Mouse (Mus musculus): ENCODE data around the gene Wdr20.
"Not testable (repeated sequence)": the region's sequence is repeated elsewhere in the genome, so short reads cannot be mapped to it uniquely, and the experiment has no call there.

Gene Wdr20

GRCm38 (mm10) chr12:110737170-110738157 is at the start of gene Wdr20:
Gene Wdr20 (plus strand): TSS chr12:110737944.
- DNase-seq = peak; percentile 98 to 99

GRCm38 (mm10) chr12:110688921-110689320 is 48.8 kb upstream of the Wdr20 start:
- not testable (repeated sequence) for DNase-seq

- no peak for DNase-seq
Observed at GRCm38 (mm10) chr12:110689919-110690643, 47.7 kb upstream of the Wdr20 start.

DNA sequence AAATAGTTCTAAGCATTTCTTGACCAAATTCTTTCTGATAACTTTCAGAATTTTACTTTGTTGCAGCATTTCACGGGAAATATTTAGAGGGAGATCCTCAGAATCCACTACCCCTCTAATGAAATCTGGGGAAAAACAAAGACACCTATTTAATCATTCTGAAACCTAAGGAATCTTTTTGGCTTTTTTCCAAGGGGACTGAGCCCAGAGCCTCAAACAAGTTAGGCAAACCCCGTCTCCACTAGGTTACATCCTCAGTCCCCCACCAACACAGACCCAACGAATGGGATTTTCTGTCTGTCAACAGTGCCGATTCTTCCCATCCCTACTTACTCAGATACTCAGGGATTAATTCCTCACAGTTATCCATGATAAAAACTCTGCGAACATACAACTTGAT is 44.4 kb upstream of the Wdr20 start:
- not testable (repeated sequence) for DNase-seq

DNA sequence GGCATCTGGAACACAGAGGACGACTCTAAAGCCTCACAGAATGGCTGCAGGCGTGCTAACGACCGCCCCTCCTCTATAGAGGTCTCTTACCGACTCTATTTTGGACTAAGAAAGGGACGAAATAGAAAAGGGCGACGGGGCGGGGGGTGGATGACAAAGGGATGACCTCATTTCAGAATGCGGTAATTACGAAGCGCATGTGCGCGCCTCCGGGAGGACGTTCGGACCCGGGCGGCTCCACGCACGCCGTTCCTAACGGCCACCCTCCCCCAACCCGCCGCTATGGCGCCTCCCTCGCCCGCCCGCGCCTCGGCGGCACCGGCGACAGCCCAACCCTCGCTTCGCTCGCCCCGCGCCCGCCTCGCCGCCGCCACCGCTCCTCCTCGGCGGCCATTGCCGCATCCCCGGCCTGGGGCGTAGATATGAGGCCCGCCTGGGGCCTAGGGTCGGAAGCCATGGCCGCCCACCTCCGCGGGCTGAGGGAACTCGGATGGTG is 42.0 kb upstream of the Wdr20 start:
- no peak for DNase-seq

- DNase-seq = peak; percentile 99
Observed at GRCm38 (mm10) chr12:110696173-110696974, 41.4 kb upstream of the Wdr20 start.

DNA sequence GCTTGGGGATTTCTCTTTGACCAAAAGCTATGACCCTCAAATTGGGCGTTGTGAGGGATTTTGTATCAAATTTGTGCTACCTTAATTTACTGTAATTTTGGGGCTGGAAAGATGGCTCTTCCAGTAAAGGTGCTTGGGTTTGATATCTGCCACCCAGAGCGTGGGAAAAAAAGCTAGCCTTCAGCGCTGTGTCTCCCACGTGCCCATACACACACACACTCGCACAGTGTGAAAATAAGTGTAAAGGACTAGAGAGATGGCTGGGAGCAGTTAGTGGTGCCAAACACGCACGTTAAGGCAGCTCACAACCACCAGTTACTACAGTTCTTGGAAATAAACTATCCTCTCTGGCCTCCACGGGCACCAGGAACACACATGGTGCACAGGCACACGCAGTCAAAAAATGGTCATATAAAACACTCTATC is 40.8 kb upstream of the Wdr20 start:
- no peak for DNase-seq

GRCm38 (mm10) chr12:110697457-110697856 is 40.3 kb upstream of the Wdr20 start:
- DNase-seq = no peak

- no peak for DNase-seq
Observed at GRCm38 (mm10) chr12:110698080-110698479, 39.7 kb upstream of the Wdr20 start.

GRCm38 (mm10) chr12:110698523-110699170 is 39.1 kb upstream of the Wdr20 start:
- no peak for DNase-seq

GRCm38 (mm10) chr12:110699171-110699547 is 38.6 kb upstream of the Wdr20 start:
- DNase-seq = no peak

- no peak for DNase-seq
Observed at GRCm38 (mm10) chr12:110700730-110701129, 37.0 kb upstream of the Wdr20 start.

GRCm38 (mm10) chr12:110701363-110701762 is 36.4 kb upstream of the Wdr20 start:
- DNase-seq = not testable (repeated sequence)

DNA sequence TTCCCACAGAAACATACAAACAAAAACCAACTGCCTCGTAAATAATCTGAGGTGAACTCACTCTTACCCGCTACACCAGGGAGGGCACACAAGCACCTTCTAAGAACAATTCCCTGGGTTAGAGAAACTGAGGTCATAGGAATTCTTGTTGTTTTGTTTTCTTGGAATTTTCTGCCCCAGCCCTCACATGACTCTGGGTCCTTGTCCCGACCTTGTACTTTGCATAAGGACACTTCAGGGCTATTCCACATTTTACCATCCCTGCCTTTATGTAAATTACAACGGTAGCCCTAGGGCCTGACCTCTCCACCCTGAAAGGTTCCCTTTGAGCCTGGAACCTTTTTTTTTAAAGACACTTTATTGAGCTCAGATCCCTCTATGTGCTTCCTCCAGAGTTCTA is 35.2 kb upstream of the Wdr20 start, which contains the start of gene Hsp90aa1:
Gene Hsp90aa1, minus strand, starts transcription at position 173 of the 400 bp plus-strand sequence.
- DNase-seq = no peak

DNA sequence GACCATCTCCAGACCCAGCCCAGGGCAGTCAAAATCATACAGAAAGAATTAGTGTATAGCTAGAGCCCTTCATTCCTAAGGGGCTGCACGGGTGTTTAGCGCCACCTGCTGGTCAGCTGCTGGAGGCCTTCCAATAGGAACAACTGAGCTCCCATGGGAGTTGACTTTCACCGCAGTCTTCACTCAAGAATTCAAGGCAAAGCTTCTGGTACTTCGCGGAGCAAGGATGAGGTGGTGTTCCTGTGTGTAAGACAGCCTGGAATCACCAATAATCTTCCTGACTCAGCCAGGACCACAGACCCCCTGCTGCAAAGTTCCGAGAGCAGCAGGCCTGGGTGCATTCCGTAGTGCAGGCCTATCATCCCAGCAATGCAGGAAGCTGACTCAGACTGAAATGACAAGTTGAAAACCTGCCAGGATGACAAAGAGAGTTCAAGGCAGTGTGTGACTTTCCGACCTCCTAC is 34.7 kb upstream of the Wdr20 start:
- peak; percentile 72 to 78 for DNase-seq

DNA sequence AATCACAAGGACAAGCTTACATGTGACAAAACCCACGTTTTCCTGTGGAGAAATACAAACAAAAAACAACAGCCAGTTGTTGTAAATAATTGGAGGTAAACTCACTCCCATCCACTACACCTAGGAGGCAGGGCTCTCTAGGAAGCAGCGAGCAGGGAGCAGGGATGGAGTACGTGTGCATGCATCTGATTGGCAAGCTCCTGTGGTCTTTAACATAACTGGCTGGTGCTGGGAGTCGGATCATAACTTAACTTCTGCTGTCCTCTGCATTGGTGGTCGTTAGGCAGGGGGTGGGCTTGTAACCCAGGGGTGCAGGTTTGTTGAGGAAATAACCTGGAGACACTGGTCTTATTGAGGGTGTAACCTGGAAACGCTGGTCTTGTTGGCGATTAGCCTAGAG is 34.1 kb upstream of the Wdr20 start:
- DNase-seq = no peak

DNA sequence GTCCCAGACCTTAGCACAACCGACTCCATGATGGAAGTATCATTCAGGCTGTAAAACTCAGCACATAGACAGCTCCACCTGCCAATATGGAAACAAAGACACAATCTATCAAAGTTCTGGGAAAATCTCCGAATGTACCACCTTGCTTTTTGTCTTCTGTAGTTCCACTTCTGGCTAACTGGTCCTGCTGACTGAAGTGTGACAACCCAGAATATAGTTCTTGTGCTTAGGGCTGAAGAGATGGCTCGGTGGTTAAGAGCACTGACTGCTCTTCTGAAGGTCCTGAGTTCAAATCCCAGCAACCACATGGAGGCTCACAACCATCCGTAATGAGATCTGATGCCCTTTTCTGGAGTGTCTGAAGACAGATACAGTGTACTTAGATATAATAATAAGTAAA is 32.3 kb upstream of the Wdr20 start:
- DNase-seq = not testable (repeated sequence)

DNA sequence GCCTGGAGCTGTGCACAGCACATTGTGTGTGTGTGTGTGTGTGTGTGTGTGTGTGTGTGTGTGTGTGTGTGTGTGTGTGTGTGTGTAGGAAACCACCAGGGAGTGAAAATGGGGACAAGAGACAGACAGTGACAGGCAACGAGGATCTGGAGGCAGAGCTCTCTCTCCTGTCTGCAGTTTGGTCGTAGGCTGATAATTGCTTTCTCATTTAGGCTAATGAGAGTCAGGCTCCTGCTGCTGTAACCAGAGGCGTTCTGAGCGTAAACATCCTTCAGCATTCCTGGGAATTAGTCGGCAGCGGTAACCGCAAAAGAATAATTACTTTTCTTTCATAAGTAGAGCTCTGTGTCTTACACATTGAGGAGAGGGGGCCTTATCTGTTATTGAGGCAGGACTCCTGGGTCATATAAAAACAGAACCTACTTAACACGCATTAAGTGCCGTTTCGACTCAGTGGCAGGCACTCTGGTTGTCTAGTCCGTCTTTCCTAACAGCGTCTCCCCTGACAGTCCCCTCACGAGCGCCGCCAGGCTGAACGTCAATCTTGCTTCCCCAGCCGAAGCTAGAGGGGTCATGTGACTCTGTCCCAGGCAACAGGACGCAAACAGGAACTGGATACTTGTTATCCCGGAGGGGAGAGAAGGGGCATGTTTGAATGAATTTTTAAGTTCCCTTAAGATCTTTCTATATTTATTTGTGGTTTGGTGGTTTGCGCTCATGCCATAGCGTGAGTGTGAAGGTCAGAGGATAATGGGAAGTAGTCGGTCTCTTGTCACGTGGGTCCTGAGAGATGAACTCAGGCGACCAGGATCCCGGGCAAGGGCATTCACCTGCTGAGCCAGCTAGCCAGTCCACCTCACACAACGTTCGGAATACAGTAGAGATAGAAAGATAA is 31.2 kb upstream of the Wdr20 start:
- DNase-seq = peak; percentile 55 to 56

DNA sequence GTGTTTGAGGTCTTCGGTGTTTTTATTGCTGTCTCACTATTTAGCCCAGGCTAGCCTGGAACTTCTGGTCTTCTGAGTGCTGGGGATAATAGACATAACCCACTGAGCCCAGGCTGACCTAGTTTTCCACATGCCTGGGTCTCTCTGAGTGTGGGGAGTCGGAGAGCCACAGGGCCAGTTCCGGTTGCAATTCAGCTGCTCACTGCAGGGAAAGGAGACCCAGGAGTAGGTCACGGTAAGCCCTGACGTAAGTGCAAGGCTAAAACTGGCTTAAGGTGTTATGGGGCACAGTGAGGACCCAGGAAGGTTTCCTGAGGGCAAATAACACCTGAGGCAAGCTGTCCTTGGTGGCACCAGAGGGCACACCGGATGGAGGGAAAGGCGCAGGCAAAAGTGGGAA is 30.3 kb upstream of the Wdr20 start:
- DNase-seq = no peak

- no peak for DNase-seq
Observed at GRCm38 (mm10) chr12:110711270-110711669, 26.5 kb upstream of the Wdr20 start.

DNA sequence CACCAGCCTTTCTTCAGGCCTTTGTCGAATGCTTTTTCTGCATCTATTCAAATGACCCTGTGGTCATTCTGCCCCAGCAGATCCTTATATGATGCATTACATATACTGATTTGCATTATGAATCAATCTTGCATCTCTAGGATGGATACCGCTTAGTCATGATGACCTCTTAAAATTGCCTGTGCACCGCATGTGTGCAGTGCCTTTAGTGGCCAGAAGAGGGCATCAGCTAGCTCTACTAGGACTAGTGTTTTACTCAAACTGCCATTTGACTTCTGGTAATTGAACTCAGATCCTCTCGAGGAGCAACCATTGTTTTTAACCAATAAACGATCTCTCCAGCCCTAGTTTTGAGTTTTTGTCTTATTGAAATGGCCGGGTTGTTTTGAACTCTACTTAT is 24.0 kb upstream of the Wdr20 start:
- no peak for DNase-seq
